Mouse (Mus musculus): ENCODE results near the gene Fancg. TPM values are rescaled to one million over a fixed set of nuclear protein-coding genes. Genes with fewer than 3 reads are reported as not detected.
A peak's percentile ranks its signal among the peaks of the same experiment; 100 is the strongest.

The Fancg gene
- polyA plus RNA-seq, 1 experiment from 2014 or later: 15.6 TPM

- Histone ChIP-seq H3K4me2 (replicated peaks) (no peak overlapping the region), H3K4me3 (replicated peaks; ENCODE audit: low read length) (no peak overlapping the region), H3K4me1 (replicated peaks; ENCODE audit: control insufficient read depth, insufficient read depth, low read length) (peaks cover 31% of the 10 kb centered on the region), H3K9me3 (ENCODE audit: control insufficient read depth, low read length) (no peaks in the 10 kb centered on the region), H3K27me3 (ENCODE audit: control insufficient read depth, insufficient read depth, low read length) (no peaks in the 10 kb centered on the region), H3K36me3 (replicated peaks; ENCODE audit: control insufficient read depth, insufficient read depth) (peaks cover 50% of the 10 kb centered on the region), H3K9ac (no peak overlapping the region), H3K27ac (no peak overlapping the region)
- WGBS: 93% methylated on average over 7 of the region's 7 CpGs
- no peak for DNase-seq (ENCODE audit: low spot score)
- ATAC-seq (ENCODE audit: low FRiP score): no peak
These were observed 18.8 kb upstream of the Fancg start for GRCm38 (mm10) chr4:43029121-43029520.

DNA sequence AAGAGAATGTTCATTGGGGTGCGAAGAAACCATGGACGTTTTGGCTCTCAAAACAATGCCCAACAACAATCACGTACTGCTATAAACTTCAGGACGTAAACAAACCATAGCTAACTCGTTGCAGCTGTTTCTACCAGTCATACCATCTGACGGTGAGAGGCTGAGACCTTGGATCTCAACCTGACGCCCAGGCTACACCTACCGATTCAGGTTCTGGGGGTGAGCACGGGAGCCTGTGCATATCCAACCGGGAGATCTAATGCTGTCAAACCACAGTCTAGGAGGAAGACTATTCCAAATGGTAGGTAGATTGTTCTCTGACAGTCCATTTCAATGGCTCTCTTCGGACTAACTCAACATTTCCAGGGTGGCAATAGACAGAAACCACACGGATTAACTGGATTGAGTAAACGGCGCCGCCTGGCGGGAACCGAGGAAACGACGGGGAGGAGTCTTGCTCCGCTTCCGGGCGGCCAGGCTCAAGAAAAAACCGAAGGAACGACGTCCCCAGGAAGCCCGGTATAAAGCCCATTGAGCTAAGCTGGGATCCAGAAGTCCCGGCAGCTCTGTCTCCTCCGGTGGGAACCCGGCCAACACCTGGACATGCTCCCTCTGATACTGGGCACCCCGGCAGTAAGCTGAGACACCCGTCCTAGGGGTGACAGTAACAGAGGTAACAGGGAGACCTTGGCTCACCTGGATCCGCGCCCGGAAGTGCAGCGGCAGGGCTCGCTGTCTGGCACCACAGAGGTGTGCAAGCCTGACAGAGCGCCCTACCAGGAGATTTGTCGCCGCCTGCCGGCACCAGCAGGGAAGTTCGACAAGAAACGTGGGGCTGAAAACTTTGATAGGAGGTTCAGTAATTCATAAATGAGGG is 15.0 kb upstream of the Fancg start, which contains the start of gene Pigo:
Pigo (minus strand) TSS at position 736 of the 877 bp plus-strand sequence.
- peaks cover 19% of the 10 kb centered on the region for H3K4me1 ChIP-seq (replicated peaks; ENCODE audit: control insufficient read depth, insufficient read depth, low read length)
- ATAC-seq (ENCODE audit: low FRiP score): peak; percentile 93
- peak within 1 kb of the TSS; percentile 59 for H3K9ac ChIP-seq
- H3K27me3 ChIP-seq (ENCODE audit: control insufficient read depth, insufficient read depth, low read length): no peaks in the 10 kb centered on the region
- no peaks in the 10 kb centered on the region for H3K9me3 ChIP-seq (ENCODE audit: control insufficient read depth, low read length)
- peaks cover 56% of the 10 kb centered on the region for H3K36me3 ChIP-seq (replicated peaks; ENCODE audit: control insufficient read depth, insufficient read depth)
- peak within 1 kb of the TSS; percentile 88 for H3K27ac ChIP-seq
- 9% methylated on average over 42 of the region's 42 CpGs for WGBS
- H3K4me3 ChIP-seq (replicated peaks; ENCODE audit: low read length): peak within 1 kb of the TSS; percentile 52
- H3K4me2 ChIP-seq (replicated peaks): peak within 1 kb of the TSS; percentile 63
- peak; percentile 96 for DNase-seq (ENCODE audit: low spot score)

- H3K4me3 ChIP-seq (replicated peaks; ENCODE audit: low read length): peak overlapping the region; percentile 52
- peaks cover 60% of the 10 kb centered on the region for H3K36me3 ChIP-seq (replicated peaks; ENCODE audit: control insufficient read depth, insufficient read depth)
- DNase-seq (ENCODE audit: low spot score) (no peak), ATAC-seq (ENCODE audit: low FRiP score) (no peak)
- peaks cover 13% of the 10 kb centered on the region for H3K4me1 ChIP-seq (replicated peaks; ENCODE audit: control insufficient read depth, insufficient read depth, low read length)
- WGBS: 81% methylated on average over 14 of the region's 14 CpGs
- peak overlapping the region; percentile 59 for H3K9ac ChIP-seq
- peak overlapping the region; percentile 88; the same call in 1 of the 2 replicates for H3K27ac ChIP-seq
- H3K27me3 ChIP-seq (ENCODE audit: control insufficient read depth, insufficient read depth, low read length): no peaks in the 10 kb centered on the region
- H3K9me3 ChIP-seq (ENCODE audit: control insufficient read depth, low read length): no peaks in the 10 kb centered on the region
- H3K4me2 ChIP-seq (replicated peaks): peak overlapping the region; percentile 63
These were observed 14.4 kb upstream of the Fancg start for GRCm38 (mm10) chr4:43024673-43025072.

DNA sequence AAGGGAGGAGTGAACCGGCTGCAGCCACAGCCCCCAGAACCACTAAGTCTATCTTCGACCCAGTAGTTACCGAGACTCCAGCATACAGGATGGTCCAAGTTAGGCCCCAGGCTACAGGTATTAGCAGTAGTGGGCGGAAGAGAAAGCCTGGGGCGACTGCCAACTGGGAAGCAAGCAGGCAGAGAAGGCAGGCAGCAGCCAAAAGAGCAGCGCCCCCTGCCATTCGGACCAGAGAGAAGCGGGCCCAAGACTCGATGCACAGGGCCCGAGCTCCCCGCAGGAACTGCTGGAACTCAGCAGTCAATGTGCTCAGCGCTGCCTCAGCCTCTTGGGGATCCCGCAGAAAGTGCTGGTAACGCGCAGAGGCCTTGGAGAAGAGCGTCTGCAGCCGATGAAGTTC is 11.0 kb upstream of the Fancg start:
- DNase-seq (ENCODE audit: low spot score) (no peak), ATAC-seq (ENCODE audit: low FRiP score) (no peak)
- no peaks in the 10 kb centered on the region for H3K27me3 ChIP-seq (ENCODE audit: control insufficient read depth, insufficient read depth, low read length)
- H3K27ac ChIP-seq: no peak overlapping the region
- peaks cover 59% of the 10 kb centered on the region for H3K36me3 ChIP-seq (replicated peaks; ENCODE audit: control insufficient read depth, insufficient read depth)
- no peaks in the 10 kb centered on the region for H3K9me3 ChIP-seq (ENCODE audit: control insufficient read depth, low read length)
- no peak overlapping the region for H3K4me2 ChIP-seq (replicated peaks)
- H3K4me1 ChIP-seq (replicated peaks; ENCODE audit: control insufficient read depth, insufficient read depth, low read length): peaks cover 13% of the 10 kb centered on the region
- H3K4me3 ChIP-seq (replicated peaks; ENCODE audit: low read length): no peak overlapping the region
- H3K9ac ChIP-seq: no peak overlapping the region
- WGBS: 75% methylated on average over 17 of the region's 17 CpGs

DNA sequence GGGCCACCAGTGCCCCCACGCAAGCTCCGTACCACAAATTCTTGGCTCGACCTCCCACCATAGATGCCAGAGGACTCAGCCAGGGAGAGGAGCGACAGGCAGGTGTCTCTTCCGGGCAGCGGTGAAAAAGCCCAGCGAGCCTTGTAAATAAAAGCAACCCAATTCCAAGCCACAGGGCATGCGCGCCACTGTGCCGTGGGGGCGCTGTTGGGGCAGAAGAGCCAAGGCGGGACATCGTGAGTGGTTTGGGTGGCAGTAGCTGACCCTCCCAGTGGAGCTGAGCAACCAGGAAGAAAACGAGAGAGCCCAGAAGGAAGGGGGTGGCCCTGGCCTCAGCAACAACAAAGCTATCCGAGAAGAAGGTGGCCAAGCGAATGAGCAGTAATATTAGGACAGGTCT is 10.6 kb upstream of the Fancg start:
- H3K9me3 ChIP-seq (ENCODE audit: control insufficient read depth, low read length): no peaks in the 10 kb centered on the region
- H3K27me3 ChIP-seq (ENCODE audit: control insufficient read depth, insufficient read depth, low read length): no peaks in the 10 kb centered on the region
- H3K36me3 ChIP-seq (replicated peaks; ENCODE audit: control insufficient read depth, insufficient read depth): peaks cover 59% of the 10 kb centered on the region
- H3K4me2 ChIP-seq (replicated peaks): no peak overlapping the region
- H3K4me3 ChIP-seq (replicated peaks; ENCODE audit: low read length): no peak overlapping the region
- no peak overlapping the region for H3K9ac ChIP-seq
- no peak for DNase-seq (ENCODE audit: low spot score)
- no peak for ATAC-seq (ENCODE audit: low FRiP score)
- H3K27ac ChIP-seq: no peak overlapping the region
- 85% methylated on average over 16 of the region's 16 CpGs for WGBS
- H3K4me1 ChIP-seq (replicated peaks; ENCODE audit: control insufficient read depth, insufficient read depth, low read length): peaks cover 13% of the 10 kb centered on the region

GRCm38 (mm10) chr4:43019641-43020465 is 9.5 kb upstream of the Fancg start:
- Histone ChIP-seq H3K27me3 (ENCODE audit: control insufficient read depth, insufficient read depth, low read length) (no peaks in the 10 kb centered on the region), H3K4me1 (replicated peaks; ENCODE audit: control insufficient read depth, insufficient read depth, low read length) (peaks cover 11% of the 10 kb centered on the region), H3K4me3 (replicated peaks; ENCODE audit: low read length) (no peak overlapping the region), H3K4me2 (replicated peaks) (no peak overlapping the region), H3K27ac (no peak overlapping the region), H3K36me3 (replicated peaks; ENCODE audit: control insufficient read depth, insufficient read depth) (peaks cover 59% of the 10 kb centered on the region), H3K9me3 (ENCODE audit: control insufficient read depth, low read length) (no peaks in the 10 kb centered on the region), H3K9ac (no peak overlapping the region)
- no peak for ATAC-seq (ENCODE audit: low FRiP score)
- DNase-seq (ENCODE audit: low spot score): no peak
- WGBS: 94% methylated on average over 23 of the region's 23 CpGs

- ATAC-seq (ENCODE audit: low FRiP score) (no peak), DNase-seq (ENCODE audit: low spot score) (no peak)
- no peak overlapping the region for H3K4me2 ChIP-seq (replicated peaks)
- 94% methylated on average over 10 of the region's 10 CpGs for WGBS
- H3K4me3 ChIP-seq (replicated peaks; ENCODE audit: low read length): no peak overlapping the region
- no peak overlapping the region for H3K9ac ChIP-seq
- peaks cover 59% of the 10 kb centered on the region for H3K36me3 ChIP-seq (replicated peaks; ENCODE audit: control insufficient read depth, insufficient read depth)
- no peak overlapping the region for H3K27ac ChIP-seq
- H3K4me1 ChIP-seq (replicated peaks; ENCODE audit: control insufficient read depth, insufficient read depth, low read length): peaks cover 4% of the 10 kb centered on the region; the same call in 1 of the 2 replicates
- H3K9me3 ChIP-seq (ENCODE audit: control insufficient read depth, low read length): no peaks in the 10 kb centered on the region
- no peaks in the 10 kb centered on the region for H3K27me3 ChIP-seq (ENCODE audit: control insufficient read depth, insufficient read depth, low read length)
These were observed 8.9 kb upstream of the Fancg start for GRCm38 (mm10) chr4:43019176-43019575.

DNA sequence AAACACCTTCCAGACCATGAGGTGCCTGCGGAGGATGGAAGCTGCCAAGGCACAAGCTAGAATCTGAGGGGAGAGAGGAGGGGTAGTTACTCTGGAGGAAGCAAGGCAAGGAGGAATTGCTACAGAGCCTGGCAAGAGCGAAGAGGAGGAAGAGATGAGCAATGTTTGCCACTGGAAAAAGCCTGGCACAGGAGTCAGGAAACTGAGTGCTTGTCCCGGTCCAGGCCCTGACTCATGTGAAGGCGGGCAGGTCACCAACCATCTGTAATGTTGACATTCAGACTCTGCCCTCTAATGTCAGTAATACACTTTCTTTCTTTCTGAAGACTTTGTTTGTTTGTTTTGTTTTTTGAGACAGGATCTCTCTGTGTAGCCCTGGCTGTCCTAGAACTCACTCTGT is 7.8 kb upstream of the Fancg start:
- no peak for ATAC-seq (ENCODE audit: low FRiP score)
- Histone ChIP-seq H3K4me3 (replicated peaks; ENCODE audit: low read length) (no peak overlapping the region), H3K9me3 (ENCODE audit: control insufficient read depth, low read length) (no peaks in the 10 kb centered on the region), H3K9ac (no peak overlapping the region), H3K27me3 (ENCODE audit: control insufficient read depth, insufficient read depth, low read length) (no peaks in the 10 kb centered on the region), H3K36me3 (replicated peaks; ENCODE audit: control insufficient read depth, insufficient read depth) (peaks cover 59% of the 10 kb centered on the region), H3K4me1 (replicated peaks; ENCODE audit: control insufficient read depth, insufficient read depth, low read length) (no peaks in the 10 kb centered on the region), H3K4me2 (replicated peaks) (no peak overlapping the region), H3K27ac (no peak overlapping the region)
- no peak for DNase-seq (ENCODE audit: low spot score)
- 96% methylated on average over 4 of the region's 4 CpGs for WGBS

DNA sequence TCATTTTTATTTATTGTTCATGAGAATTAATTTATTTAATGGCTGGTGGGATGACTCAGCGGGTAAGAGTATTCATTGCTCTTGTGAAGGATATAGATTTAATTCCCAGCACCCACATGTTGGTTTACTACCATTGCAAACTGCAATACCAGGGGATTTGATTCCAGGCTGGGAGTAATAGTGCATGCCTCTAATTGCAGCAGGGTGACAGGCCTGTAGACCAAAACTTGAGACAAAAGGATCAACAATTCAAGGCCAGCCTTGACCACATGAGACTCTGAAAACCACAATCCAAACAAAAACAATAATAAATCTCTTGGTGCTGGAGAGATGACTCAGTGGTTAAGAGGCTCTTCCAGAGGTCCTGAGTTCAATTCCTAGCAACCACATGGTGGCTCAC is 1.8 kb upstream of the Fancg start:
- H3K27ac ChIP-seq: no peak overlapping the region
- no peaks in the 10 kb centered on the region for H3K27me3 ChIP-seq (ENCODE audit: control insufficient read depth, insufficient read depth, low read length)
- H3K9ac ChIP-seq: no peak overlapping the region
- no peak for ATAC-seq (ENCODE audit: low FRiP score)
- DNase-seq (ENCODE audit: low spot score): no peak
- H3K36me3 ChIP-seq (replicated peaks; ENCODE audit: control insufficient read depth, insufficient read depth): peaks cover 4% of the 10 kb centered on the region; the same call in 1 of the 2 replicates
- no peak overlapping the region for H3K4me2 ChIP-seq (replicated peaks)
- WGBS: 95% methylated on average over 1 of the region's 1 CpGs
- no peaks in the 10 kb centered on the region for H3K9me3 ChIP-seq (ENCODE audit: control insufficient read depth, low read length)
- H3K4me3 ChIP-seq (replicated peaks; ENCODE audit: low read length): no peak overlapping the region
- H3K4me1 ChIP-seq (replicated peaks; ENCODE audit: control insufficient read depth, insufficient read depth, low read length): peaks cover 9% of the 10 kb centered on the region

All from hindbrain, embryonic 14.5 days (tissue).